ENCODE assay signal across 35 mouse cellular contexts in the genomic region with DNA sequence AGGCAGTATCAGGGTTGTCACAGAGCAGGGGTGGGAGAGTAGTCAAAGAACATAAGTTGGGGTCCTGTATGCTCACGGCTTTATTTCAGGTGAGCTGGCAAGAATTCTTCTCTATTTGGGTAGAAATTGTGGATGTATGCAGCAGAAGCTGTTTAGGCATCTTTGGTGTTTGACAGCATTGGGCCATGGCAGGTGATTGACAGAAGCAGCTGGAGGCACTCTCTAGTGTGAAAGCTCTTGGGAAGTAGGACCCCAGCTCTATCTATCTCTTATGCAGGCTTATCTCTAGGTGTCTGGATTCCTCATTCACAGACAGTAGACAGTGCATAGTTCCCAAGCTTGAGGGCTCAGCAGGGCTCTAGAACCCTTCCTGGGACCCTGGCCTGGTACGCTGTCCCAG. TPM values are rescaled to one million over a fixed set of nuclear protein-coding genes. Genes with fewer than 3 reads are reported as not detected.
"Had no signal": no experiment of that assay in that cellular context is flagged by ENCODE, and none has a peak within 500 bp of the region (broad histone marks: within the 10 kb centered on the region; RNA-seq: fewer than 3 reads in every experiment).

No protein-coding gene starts in this region.

- H3K27me3 ChIP-seq: heart, embryonic 12.5 days; heart, embryonic 13.5 days; heart, embryonic 15.5 days; hindbrain, embryonic 12.5 days; hindbrain, embryonic 15.5 days; intestine, embryonic 15.5 days; kidney, embryonic 15.5 days had no signal

- H3K4me3 ChIP-seq: heart, embryonic 10.5 days; heart, embryonic 12.5 days; heart, embryonic 13.5 days; heart, embryonic 15.5 days; hindbrain, embryonic 10.5 days; hindbrain, embryonic 12.5 days; hindbrain, embryonic 13.5 days; hindbrain, embryonic 15.5 days; intestine, embryonic 15.5 days; kidney, embryonic 15.5 days; layer of hippocampus, adult 2 months had no signal

- H3K36me3 ChIP-seq: heart, embryonic 10.5 days; heart, embryonic 12.5 days; heart, embryonic 13.5 days; heart, embryonic 15.5 days; hindbrain, embryonic 10.5 days; hindbrain, embryonic 12.5 days; hindbrain, embryonic 13.5 days; hindbrain, embryonic 15.5 days; intestine, embryonic 15.5 days; kidney, embryonic 15.5 days had no signal

- H3K4me2 ChIP-seq: heart, embryonic 11.5 days; heart, embryonic 12.5 days; heart, embryonic 13.5 days; heart, embryonic 15.5 days; hindbrain, embryonic 12.5 days; hindbrain, embryonic 13.5 days; hindbrain, embryonic 14.5 days; hindbrain, embryonic 15.5 days; intestine, embryonic 15.5 days; kidney, embryonic 15.5 days had no signal

- DNase-seq: heart, postnatal 10 days; heart, postnatal 14 days; heart, postnatal 36 days; heart, postnatal 4 days; kidney, adult 11 months; kidney, adult 18-20 months; kidney, adult 2 months; kidney, adult 8-10 months; kidney, adult 9 months; kidney, postnatal 10 days; kidney, postnatal 14 days; kidney, postnatal 25 days; kidney, postnatal 36 days; kidney, postnatal 4 days; layer of hippocampus, adult 9-11 months; layer of hippocampus, postnatal 36 days had no signal

RNA-seq across cellular contexts. Expression of a gene that starts 27.0 kb away (rescaled TPM):
- polyA plus RNA-seq: heart, embryonic 10.5 days; heart, embryonic 11.5 days; heart, embryonic 12.5 days; heart, embryonic 13.5 days; heart, embryonic 14.5 days; heart, embryonic 15.5 days; heart, postnatal 0 days; hindbrain, embryonic 10.5 days; hindbrain, embryonic 11.5 days; hindbrain, embryonic 12.5 days; hindbrain, embryonic 13.5 days; hindbrain, embryonic 14.5 days; hindbrain, embryonic 15.5 days; hindbrain, embryonic 16.5 days; hindbrain, postnatal 0 days; inflammation-experienced regulatory T-cells, adult 6 months had no signal

RNA-seq across cellular contexts. Expression of a gene that starts 48.2 kb away (rescaled TPM):
- polyA plus RNA-seq: heart, embryonic 10.5 days; heart, embryonic 11.5 days; heart, embryonic 12.5 days; heart, embryonic 13.5 days; heart, embryonic 14.5 days; heart, embryonic 15.5 days; hindbrain, embryonic 10.5 days; hindbrain, embryonic 11.5 days; hindbrain, embryonic 12.5 days; hindbrain, embryonic 13.5 days; hindbrain, embryonic 14.5 days; hindbrain, embryonic 15.5 days; hindbrain, embryonic 16.5 days; hindbrain, postnatal 0 days; inflammation-experienced regulatory T-cells, adult 6 months had no signal
